Mouse (Mus musculus) testis, adult 2 months (tissue): ENCODE measurements around the gene Rhoc.

ENCODE experiments used
- CTCF ChIP-seq: fragments of 200-500 bp; IDR thresholded peaks from 2 replicates; pipeline ENCODE4 v1.5.1; 2012; ENCODE audit warnings: low read depth, mild to moderate bottlenecking, inconsistent platforms, low read length, moderate library complexity; ENCODE audit not compliant: control insufficient read depth, insufficient read depth, insufficient replicate concordance
- POLR2A ChIP-seq: fragments of 200-500 bp; IDR thresholded peaks from 2 replicates; pipeline ENCODE4 v1.6.1; 2012; ENCODE audit warnings: low read depth, mild to moderate bottlenecking, inconsistent platforms, low read length, moderate library complexity; ENCODE audit not compliant: control insufficient read depth

- TF ChIP-seq CTCF = no peak
- TF ChIP-seq POLR2A = no peak
These were observed 47.6 kb downstream of the Rhoc start for GRCm38 (mm10) chr3:104835797-104836196.
